Mouse (Mus musculus): ENCODE results near the gene Prkce.

GRCm38 (mm10) chr17:86236026-86236712 is 68.6 kb downstream of the Prkce start:
- TF ChIP-seq CTCF (IDR thresholded peaks at IDR 0.05; ENCODE audit: low read depth, low read length) (no peak), TAL1 (conservative IDR thresholded peaks at IDR 0.05; ENCODE audit: low read depth, low read length) (no peak), GATA1 (IDR thresholded peaks at IDR 0.05; ENCODE audit: borderline replicate concordance, low read length) (no peak), GATA2 (IDR thresholded peaks at IDR 0.05; ENCODE audit: borderline replicate concordance, low read depth, low read length) (no peak), POLR2AphosphoS5 (IDR thresholded peaks at IDR 0.05; ENCODE audit: insufficient replicate concordance, low read depth, low read length) (no peak)

Data from G1E (cell line).